Mouse (Mus musculus) lung, embryonic 14.5 days (tissue): Measurements from ENCODE around the gene Cd44. TPM values are rescaled to one million over a fixed set of nuclear protein-coding genes. Genes with fewer than 3 reads are reported as not detected.

Experiments used
- ATAC-seq: fragments of 200-750 bp; cut with Nextera tagmentation; 2 replicates; pipeline ENCODE4 v1.8.0; 2017; ENCODE audit warnings: mild to moderate bottlenecking, moderate TSS enrichment, moderate library complexity; ENCODE audit not compliant: insufficient read depth
- DNase-seq: peaks from one replicate; pipeline ENCODE4 v3.0.0-alpha.2; 2015
- H3K27ac ChIP-seq: fragments of 300-500 bp; sonication (generic); 2 replicates; pipeline ENCODE4 v1.5.1; 2014; ENCODE audit warnings: low read depth, mild to moderate bottlenecking, moderate library complexity
- H3K27me3 ChIP-seq: fragments of 300-500 bp; sonication (generic); 2 replicates; pipeline ENCODE4 v1.6.1; 2014; ENCODE audit warnings: low read length, control low read depth; ENCODE audit not compliant: insufficient read depth
- H3K36me3 ChIP-seq: fragments of 300-500 bp; sonication (generic); 2 replicates; pipeline ENCODE4 v1.6.1; 2014; ENCODE audit warnings: control low read depth; ENCODE audit not compliant: insufficient read depth
- H3K4me1 ChIP-seq: fragments of 300-500 bp; sonication (generic); 2 replicates; pipeline ENCODE4 v1.6.1; 2014; ENCODE audit warnings: antibody characterized with exemption, control low read depth; ENCODE audit not compliant: insufficient read depth
- H3K4me2 ChIP-seq: fragments of 300-500 bp; sonication (generic); 2 replicates; pipeline ENCODE4 v1.6.1; 2014; ENCODE audit warnings: mild to moderate bottlenecking
- H3K4me3 ChIP-seq: fragments of 300-500 bp; sonication (generic); 2 replicates; pipeline ENCODE4 v1.5.1; 2014; ENCODE audit warnings: low read depth, low read length
- H3K9ac ChIP-seq: fragments of 300-500 bp; sonication (generic); 2 replicates; pipeline ENCODE4 v1.6.1; 2014
- H3K9me3 ChIP-seq: fragments of 300-500 bp; sonication (generic); 2 replicates; pipeline ENCODE4 v1.6.1; 2016; ENCODE audit warnings: low read depth, low read length, control low read depth
- CTCF ChIP-seq: IDR thresholded peaks from 2 replicates; pipeline ENCODE4 v1.5.1; 2016; ENCODE audit warnings: antibody characterized with exemption, low read depth
- WGBS: fragments of 180-500 bp; shearing (Covaris S2); extraction: QIAGEN DNeasy Blood & Tissue Kit; methylation state at CpG from one replicate; pipeline ENCODE4 v1.1.7; 2014; 5-methylcytosine and 5-hydroxymethylcytosine counted together
- polyA plus RNA-seq: library from polyadenylated mRNA; unstranded; fragments of >200 nt; fragmentation: Nextera tagmentation; extraction: Ambion mirVana; gene quantifications from 2 replicates; pipeline ENCODE4 v1.2.1, GENCODE M21; 2014

Gene Cd44
- polyA plus RNA-seq, 1 experiment from 2014 or later, result 31.8 TPM

GRCm38 (mm10) chr2:102899238-102899637, 2.2 kb downstream of the Cd44 start:
- no peak for DNase-seq
- Histone ChIP-seq H3K27ac (no peak overlapping the region), H3K9me3 (no peaks in the 10 kb centered on the region), H3K27me3 (no peaks in the 10 kb centered on the region), H3K4me3 (peak overlapping the region; percentile 54), H3K36me3 (no peaks in the 10 kb centered on the region), H3K9ac (no peak overlapping the region), H3K4me2 (peak overlapping the region; percentile 87), H3K4me1 (no peaks in the 10 kb centered on the region; the same call in 1 of the 2 replicates)
- 48% methylated on average over 3 of the region's 3 CpGs for WGBS
- no peak for TF ChIP-seq CTCF
- no peak for ATAC-seq

DNA sequence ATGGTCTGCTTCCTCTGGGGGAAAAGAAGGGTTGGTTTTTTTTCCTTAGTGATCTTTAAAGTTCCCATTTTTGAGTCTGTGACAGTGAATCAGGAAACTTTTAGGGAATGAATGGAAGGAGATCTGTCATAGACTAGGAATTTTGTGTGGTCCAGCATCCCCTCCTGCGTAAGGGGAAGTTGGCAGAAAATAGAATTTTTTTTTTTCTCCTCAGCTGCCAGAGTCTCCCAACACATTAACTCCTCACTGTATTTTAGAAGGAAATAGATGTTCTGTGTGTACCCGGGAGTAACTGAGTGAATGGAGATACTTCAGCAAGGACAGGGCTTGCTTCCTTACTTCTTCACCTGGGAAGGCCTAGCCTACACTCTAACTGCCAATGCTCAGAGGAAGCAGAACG, 2.9 kb downstream of the Cd44 start:
- 60% methylated on average over 3 of the region's 3 CpGs for WGBS
- TF ChIP-seq CTCF, result no peak
- Histone ChIP-seq H3K4me3 (no peak overlapping the region), H3K9ac (no peak overlapping the region; the same call in 1 of the 2 replicates), H3K27me3 (no peaks in the 10 kb centered on the region), H3K27ac (no peak overlapping the region), H3K4me1 (no peaks in the 10 kb centered on the region; the same call in 1 of the 2 replicates), H3K9me3 (no peaks in the 10 kb centered on the region), H3K36me3 (no peaks in the 10 kb centered on the region), H3K4me2 (peak overlapping the region; percentile 87)
- DNase-seq, result no peak
- ATAC-seq, result no peak

- ATAC-seq (no peak), DNase-seq (no peak)
- Histone ChIP-seq H3K4me3 (no peak overlapping the region), H3K9me3 (no peaks in the 10 kb centered on the region), H3K9ac (no peak overlapping the region), H3K4me1 (peaks cover 2% of the 10 kb centered on the region; the same call in 1 of the 2 replicates), H3K36me3 (no peaks in the 10 kb centered on the region), H3K27me3 (no peaks in the 10 kb centered on the region), H3K4me2 (no peak overlapping the region), H3K27ac (no peak overlapping the region)
- no peak for TF ChIP-seq CTCF
- WGBS, result 68% methylated on average over 8 of the region's 8 CpGs
These were observed 5.3 kb downstream of the Cd44 start for GRCm38 (mm10) chr2:102896154-102896553.

GRCm38 (mm10) chr2:102895197-102895596, 6.3 kb downstream of the Cd44 start:
- 76% methylated on average over 1 of the region's 1 CpGs for WGBS
- Histone ChIP-seq H3K4me2 (no peak overlapping the region), H3K4me1 (peaks cover 2% of the 10 kb centered on the region; the same call in 1 of the 2 replicates), H3K27me3 (no peaks in the 10 kb centered on the region), H3K9me3 (no peaks in the 10 kb centered on the region), H3K9ac (no peak overlapping the region), H3K36me3 (no peaks in the 10 kb centered on the region), H3K27ac (no peak overlapping the region), H3K4me3 (no peak overlapping the region)
- DNase-seq, result no peak
- ATAC-seq, result no peak
- no peak for TF ChIP-seq CTCF

GRCm38 (mm10) chr2:102894785-102895184, 6.7 kb downstream of the Cd44 start:
- no peak overlapping the region for H3K27ac ChIP-seq
- no peaks in the 10 kb centered on the region for H3K36me3 ChIP-seq
- H3K4me2 ChIP-seq, result no peak overlapping the region
- 72% methylated on average over 4 of the region's 4 CpGs for WGBS
- DNase-seq (no peak), ATAC-seq (no peak)
- no peak overlapping the region for H3K9ac ChIP-seq
- H3K4me1 ChIP-seq, result peaks cover 2% of the 10 kb centered on the region; the same call in 1 of the 2 replicates
- no peak for TF ChIP-seq CTCF
- no peaks in the 10 kb centered on the region for H3K9me3 ChIP-seq
- no peak overlapping the region for H3K4me3 ChIP-seq
- no peaks in the 10 kb centered on the region for H3K27me3 ChIP-seq

DNA sequence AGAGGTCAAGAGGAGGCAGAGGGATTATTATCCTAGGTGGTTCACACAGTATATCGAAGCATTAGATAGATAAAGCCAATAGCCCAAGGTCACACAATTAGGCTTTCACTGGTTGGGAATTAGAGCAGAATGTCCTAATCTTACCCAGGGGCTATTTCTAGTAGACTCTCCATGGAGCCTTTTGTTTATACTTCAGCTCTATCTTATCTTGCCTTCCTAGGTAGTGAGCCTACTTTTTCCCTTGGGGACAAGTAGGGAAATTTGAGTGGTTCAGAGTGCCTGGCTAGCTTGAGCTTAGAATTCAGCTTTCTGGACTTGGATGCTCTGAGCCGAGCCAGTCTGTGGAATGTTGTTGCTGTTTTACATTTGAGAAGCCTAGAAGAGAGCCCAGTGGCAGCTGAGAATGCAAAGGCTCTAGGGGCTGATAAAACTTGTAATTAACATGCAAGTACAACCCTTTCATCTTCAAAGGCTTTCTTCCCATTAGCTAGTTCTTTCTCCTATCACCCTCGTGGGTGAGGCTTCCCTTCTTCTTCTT, 12.7 kb downstream of the Cd44 start:
- no peak overlapping the region for H3K4me3 ChIP-seq
- TF ChIP-seq CTCF, result no peak
- H3K9ac ChIP-seq, result no peak overlapping the region
- 0 out of 2 replicates have a peak, but pooled peaks cover 4% of the 10 kb centered on the region for H3K4me1 ChIP-seq
- H3K36me3 ChIP-seq, result no peaks in the 10 kb centered on the region
- 22% methylated on average over 3 of the region's 3 CpGs for WGBS
- no peak overlapping the region for H3K27ac ChIP-seq
- no peaks in the 10 kb centered on the region for H3K9me3 ChIP-seq
- H3K4me2 ChIP-seq, result no peak overlapping the region
- 0 out of 2 replicates have a peak, but pooled peaks have one; percentile 21 for ATAC-seq
- no peaks in the 10 kb centered on the region for H3K27me3 ChIP-seq
- no peak for DNase-seq

DNA sequence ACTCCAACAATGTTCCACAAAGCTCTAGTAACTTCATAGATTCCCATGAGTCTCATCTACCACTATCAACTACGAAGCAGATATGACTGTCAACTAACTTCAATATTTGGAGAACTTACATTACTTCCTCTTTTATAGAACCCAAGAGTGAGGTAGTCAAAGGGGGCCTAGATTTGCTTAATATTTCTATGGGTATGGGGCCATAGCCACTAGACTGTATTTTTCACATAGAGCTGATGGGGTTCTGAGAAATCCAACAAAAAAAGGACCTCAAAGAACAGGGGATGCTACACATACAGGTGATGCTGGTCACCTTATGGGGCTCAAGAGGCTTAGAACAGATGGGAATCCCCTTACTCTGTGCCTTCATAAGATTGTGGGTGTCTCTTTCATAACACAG, 14.3 kb downstream of the Cd44 start:
- ATAC-seq (no peak), DNase-seq (no peak)
- H3K4me2 ChIP-seq, result no peak overlapping the region
- H3K4me1 ChIP-seq, result 0 out of 2 replicates have a peak, but pooled peaks cover 6% of the 10 kb centered on the region
- H3K27ac ChIP-seq, result no peak overlapping the region
- H3K9ac ChIP-seq, result no peak overlapping the region
- no peaks in the 10 kb centered on the region for H3K27me3 ChIP-seq
- no peaks in the 10 kb centered on the region for H3K9me3 ChIP-seq
- 80% methylated on average over 1 of the region's 1 CpGs for WGBS
- TF ChIP-seq CTCF, result no peak
- no peaks in the 10 kb centered on the region for H3K36me3 ChIP-seq
- H3K4me3 ChIP-seq, result no peak overlapping the region
